Mouse (Mus musculus): ENCODE data around the gene Rassf4.

- TF ChIP-seq POLR2A (IDR thresholded peaks at IDR 0.05; ENCODE audit: insufficient read depth, low read depth, low read length), result no peak
- TF ChIP-seq EP300 (IDR thresholded peaks at IDR 0.05; ENCODE audit: insufficient read depth, low read depth, low read length), result no peak
Observed at GRCm38 (mm10) chr6:116670144-116670543, 3.6 kb downstream of the Rassf4 start.

Data from heart, adult 2 months (tissue).